Mouse (Mus musculus) frontal cortex, postnatal 36 days (tissue): ENCODE results near the gene Hspa12a.

Experiments
- DNase-seq, 2 experiments: peaks; one replicate each; pipeline ENCODE4 v3.0.0; 2022; ENCODE audit warnings: low spot score in 2 of 2

Gene Hspa12a

GRCm38 (mm10) chr19:58860255-58861173 is 82.9 kb downstream of the Hspa12a start:
- peak; percentile 84 to 87 for DNase-seq

DNA sequence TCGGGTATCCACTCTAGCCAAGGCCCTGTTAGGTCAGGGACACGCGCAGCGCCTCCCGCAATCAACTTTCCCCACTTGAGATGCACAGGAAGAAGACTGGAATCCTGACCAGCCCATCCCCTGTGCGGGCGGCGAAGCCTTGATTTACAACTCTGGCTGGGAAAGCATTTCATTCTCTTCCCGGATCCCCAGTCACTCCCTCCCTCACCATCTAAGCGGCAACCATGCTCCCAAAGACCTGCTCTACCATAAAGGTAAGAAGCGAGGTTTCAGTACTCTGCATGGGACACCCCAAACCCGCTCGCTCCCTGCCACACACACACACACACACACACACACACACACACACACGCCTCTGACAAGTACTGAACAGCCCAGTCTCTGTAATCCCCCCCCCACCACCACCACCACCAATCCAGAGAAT is 83.6 kb downstream of the Hspa12a start:
- DNase-seq: peak; percentile 42 to 47

GRCm38 (mm10) chr19:58859357-58859756 is 84.1 kb downstream of the Hspa12a start:
- no peak for DNase-seq

DNA sequence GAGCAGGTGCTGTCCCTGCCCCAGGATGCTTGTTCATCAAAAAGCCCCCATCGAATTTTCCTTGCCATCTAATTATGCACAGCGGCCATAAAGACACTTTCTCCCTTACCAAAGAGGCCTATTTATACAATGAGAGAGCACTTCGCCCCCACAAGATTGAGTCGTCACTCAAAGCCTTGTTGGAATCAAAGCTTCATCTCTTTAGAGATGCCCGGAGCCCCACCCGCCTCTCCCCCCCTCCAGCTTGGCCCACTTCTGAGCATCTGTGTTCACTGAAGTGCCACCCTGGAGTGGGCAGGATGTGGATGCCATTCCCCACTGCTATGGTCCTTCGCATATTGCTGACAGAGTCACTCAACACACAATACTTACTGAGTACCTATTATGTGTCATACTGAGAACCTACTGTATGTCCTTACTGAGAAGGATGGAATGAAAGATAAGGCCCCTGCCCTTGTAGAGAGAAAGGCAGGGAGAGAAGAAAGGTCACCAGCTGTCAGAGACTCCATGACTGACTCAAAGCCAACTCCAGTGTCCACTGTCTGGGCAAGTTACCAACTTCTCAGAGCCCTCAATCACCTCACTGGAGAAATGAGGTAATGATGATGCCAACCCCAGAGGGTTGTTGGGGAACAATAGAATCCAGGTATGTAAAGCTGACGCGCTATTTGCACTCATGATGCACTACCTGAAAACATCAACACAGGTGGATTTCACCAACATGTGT is 87.2 kb downstream of the Hspa12a start:
- DNase-seq: peak in 1 of 2 experiments; percentile 54

GRCm38 (mm10) chr19:58854899-58855298 is 88.6 kb downstream of the Hspa12a start:
- DNase-seq: no peak

- DNase-seq: no peak
Measured at GRCm38 (mm10) chr19:58853036-58853735, 90.3 kb downstream of the Hspa12a start.

- no peak for DNase-seq
Measured at GRCm38 (mm10) chr19:58850719-58851466, 92.6 kb downstream of the Hspa12a start.

- no peak for DNase-seq
Measured at GRCm38 (mm10) chr19:58849333-58850131, 93.9 kb downstream of the Hspa12a start.

DNA sequence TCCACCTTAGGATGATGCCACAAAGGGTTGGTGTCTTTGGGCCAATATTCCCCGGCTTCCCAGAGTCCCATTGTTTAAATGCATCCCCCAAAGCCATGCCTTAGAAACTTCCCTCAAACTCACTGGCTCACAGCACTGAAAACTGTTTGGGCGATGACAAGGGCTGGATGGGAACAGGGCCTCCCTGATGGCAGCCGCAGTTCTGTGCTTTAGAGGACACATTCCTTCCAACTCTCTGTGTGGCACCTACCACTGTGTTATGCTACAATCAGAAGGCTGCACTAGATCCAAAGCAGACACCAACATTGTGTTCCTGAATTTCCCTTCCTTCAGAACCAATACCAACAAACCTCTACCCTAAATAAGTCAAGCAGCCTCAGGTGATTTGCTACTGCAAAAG is 99.8 kb downstream of the Hspa12a start:
- no peak for DNase-seq

GRCm38 (mm10) chr19:58840721-58841271 is 102.7 kb downstream of the Hspa12a start:
- DNase-seq: no peak

- DNase-seq: no peak
Measured at GRCm38 (mm10) chr19:58839806-58840205, 103.6 kb downstream of the Hspa12a start.

GRCm38 (mm10) chr19:58839345-58839744 is 104.1 kb downstream of the Hspa12a start:
- DNase-seq: no peak

GRCm38 (mm10) chr19:58838706-58839105 is 104.7 kb downstream of the Hspa12a start:
- DNase-seq: no peak

GRCm38 (mm10) chr19:58833639-58834180 is 109.7 kb downstream of the Hspa12a start:
- DNase-seq: no peak

GRCm38 (mm10) chr19:58832988-58833387 is 110.5 kb downstream of the Hspa12a start:
- DNase-seq: no peak

- no peak for DNase-seq
Measured at GRCm38 (mm10) chr19:58831280-58831922, 112.1 kb downstream of the Hspa12a start.

- DNase-seq: peak in 1 of 2 experiments; percentile 60
Measured at GRCm38 (mm10) chr19:58830182-58830581, 113.3 kb downstream of the Hspa12a start.

GRCm38 (mm10) chr19:58829575-58829974 is 113.9 kb downstream of the Hspa12a start:
- DNase-seq: peak; percentile 71 to 82

DNA sequence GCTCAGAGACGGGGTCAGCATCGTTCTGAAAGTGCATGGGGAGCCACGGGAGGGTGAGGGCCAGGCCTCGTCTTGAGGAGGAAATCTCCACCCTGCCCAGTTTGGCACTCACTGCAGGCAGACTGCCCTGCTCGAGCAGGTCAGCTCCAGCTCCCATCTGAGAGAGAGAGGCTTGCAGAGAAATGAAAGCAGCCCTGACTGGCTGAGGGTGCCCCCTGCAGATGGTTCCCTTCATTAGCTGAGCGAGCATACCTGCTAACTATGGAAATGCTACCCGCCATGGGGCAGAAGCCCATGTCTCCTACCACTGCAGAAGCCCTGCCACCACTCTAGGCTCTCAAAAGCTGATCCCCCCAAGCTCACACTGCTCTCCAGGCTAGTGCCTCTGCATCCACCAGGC is 115.8 kb downstream of the Hspa12a start:
- DNase-seq: no peak
